Mouse (Mus musculus) bone marrow, adult 2 months (tissue): ENCODE results near the gene Atg4a-ps.

Experiments used
- CTCF ChIP-seq: fragments of 200-500 bp; IDR thresholded peaks from 2 replicates; pipeline ENCODE4 v1.5.1; 2011; ENCODE audit warnings: low read length, control low read depth; ENCODE audit not compliant: control insufficient read depth, insufficient read depth
- POLR2A ChIP-seq: fragments of 200-500 bp; IDR thresholded peaks from 2 replicates; pipeline ENCODE4 v1.6.1; 2011; ENCODE audit warnings: low read depth, mild to moderate bottlenecking, control low read depth, low read length, borderline replicate concordance; ENCODE audit not compliant: control insufficient read depth

DNA sequence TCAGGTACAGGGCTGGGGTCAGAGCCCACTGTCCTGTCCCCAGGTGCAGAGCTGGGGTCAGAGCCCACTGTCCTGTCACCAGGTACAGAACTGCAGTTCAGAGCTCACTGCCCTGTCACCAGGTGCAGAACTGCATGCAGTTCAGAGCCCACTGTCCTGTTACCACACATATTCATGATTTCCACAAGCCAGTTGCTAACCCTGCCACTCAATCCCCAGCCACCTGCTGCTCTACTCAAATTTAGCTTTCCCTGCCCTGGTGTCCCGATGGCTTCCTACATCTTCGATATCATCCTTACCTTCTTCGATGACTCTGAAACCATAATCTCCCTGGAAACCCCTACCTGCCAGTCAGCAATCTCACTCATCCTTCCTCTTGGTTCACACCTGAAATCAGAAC lies 17.5 kb upstream of the Atg4a-ps start:
- TF ChIP-seq POLR2A (no peak), CTCF (no peak)
